Mouse (Mus musculus): ENCODE results near the gene Epha2. TPM values are rescaled to one million over a fixed set of nuclear protein-coding genes. Genes with fewer than 3 reads are reported as not detected.

The Epha2 gene
- polyA plus RNA-seq, 1 experiment from 2014 or later = 1.7 TPM

DNA sequence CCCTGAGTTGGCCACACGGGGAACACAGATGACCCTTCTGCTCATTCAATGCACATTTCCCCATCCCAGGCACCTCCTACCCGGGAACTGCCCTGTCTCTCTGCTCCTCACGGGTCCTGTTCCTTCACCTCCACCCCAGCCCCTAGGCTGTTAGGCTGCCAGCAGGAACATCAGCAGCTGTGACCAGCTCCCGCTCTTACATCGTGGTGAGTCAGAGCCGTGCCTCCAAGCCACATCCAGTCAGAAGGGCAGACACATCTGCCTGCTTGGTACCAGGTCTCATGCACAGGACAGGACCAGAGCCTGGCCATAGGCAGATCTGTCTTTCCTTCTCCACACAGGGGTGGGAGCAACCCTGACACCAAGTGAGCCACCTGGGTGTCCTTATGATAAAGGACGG is 64.8 kb downstream of the Epha2 start:
- Histone ChIP-seq H3K4me3 (replicated peaks; ENCODE audit: low read depth, low read length) (no peak overlapping the region), H3K9me3 (ENCODE audit: control insufficient read depth, low read length) (no peaks in the 10 kb centered on the region), H3K4me2 (ENCODE audit: low read length) (no peak overlapping the region), H3K9ac (replicated peaks; ENCODE audit: low read length) (no peak overlapping the region), H3K27ac (replicated peaks; ENCODE audit: low read depth, low read length) (no peak overlapping the region), H3K36me3 (ENCODE audit: control insufficient read depth, insufficient read depth, low read length) (no peaks in the 10 kb centered on the region), H3K27me3 (ENCODE audit: control insufficient read depth, insufficient read depth, low read length) (peaks cover 7% of the 10 kb centered on the region; the same call in 1 of the 2 replicates), H3K4me1 (ENCODE audit: control insufficient read depth, insufficient read depth, low read length) (no peaks in the 10 kb centered on the region)
- WGBS = 61% methylated on average over 7 of the region's 7 CpGs
- no peak for ATAC-seq (ENCODE audit: low FRiP score, low TSS enrichment)
- DNase-seq = no peak

DNA sequence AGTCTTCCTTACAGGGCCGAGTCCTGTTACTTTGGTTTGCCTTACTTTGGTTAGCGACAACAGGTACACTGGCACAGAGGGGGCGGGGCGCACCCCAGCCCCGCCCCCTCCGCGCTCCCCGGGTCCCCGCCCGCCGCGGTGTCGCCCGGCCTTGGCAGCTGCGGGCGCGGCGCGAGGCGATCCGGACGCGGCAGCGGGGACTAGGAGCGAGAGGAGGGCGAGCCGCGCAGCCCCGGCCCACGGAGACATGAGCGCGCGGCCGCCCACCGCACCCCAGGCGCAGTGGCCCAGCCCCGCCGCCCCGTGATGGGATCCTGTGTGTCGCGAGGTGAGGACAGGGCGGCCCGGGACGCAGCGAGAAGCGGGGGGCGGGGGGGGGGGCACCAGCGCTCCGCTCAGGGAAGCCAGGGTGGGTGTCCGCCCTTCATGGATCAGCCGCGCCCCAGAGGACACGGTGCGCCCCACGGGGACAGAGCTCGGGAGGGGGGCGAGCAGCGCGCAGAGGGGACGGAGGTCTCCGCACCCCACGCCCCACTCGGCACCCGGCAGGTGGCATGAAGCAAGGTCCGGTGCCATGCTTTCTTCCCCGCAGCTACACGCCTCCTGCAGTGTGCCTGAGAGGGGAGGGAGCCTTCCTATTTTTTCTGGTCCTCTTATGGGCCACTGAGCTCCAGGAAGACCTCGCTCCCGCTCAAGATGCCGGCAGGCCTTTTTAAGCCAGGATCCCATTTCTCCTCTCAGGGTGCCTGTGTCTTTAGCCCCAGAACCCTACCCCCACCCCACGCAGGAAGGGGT is 67.2 kb downstream of the Epha2 start, which contains the start of gene Fam131c:
Gene Fam131c (plus strand): TSS at position 224 of the 795 bp plus-strand sequence.
- peak within 1 kb of the TSS; percentile 77 for H3K9ac ChIP-seq (replicated peaks; ENCODE audit: low read length)
- H3K4me1 ChIP-seq (ENCODE audit: control insufficient read depth, insufficient read depth, low read length) = no peaks in the 10 kb centered on the region
- peak within 1 kb of the TSS; percentile 58 for H3K4me3 ChIP-seq (replicated peaks; ENCODE audit: low read depth, low read length)
- H3K36me3 ChIP-seq (ENCODE audit: control insufficient read depth, insufficient read depth, low read length) = no peaks in the 10 kb centered on the region
- no peaks in the 10 kb centered on the region for H3K9me3 ChIP-seq (ENCODE audit: control insufficient read depth, low read length)
- DNase-seq (peak; percentile 79), ATAC-seq (ENCODE audit: low FRiP score, low TSS enrichment) (peak; percentile 49)
- H3K27me3 ChIP-seq (ENCODE audit: control insufficient read depth, insufficient read depth, low read length) = peaks cover 7% of the 10 kb centered on the region; the same call in 1 of the 2 replicates
- peak within 1 kb of the TSS; percentile 96 for H3K4me2 ChIP-seq (ENCODE audit: low read length)
- H3K27ac ChIP-seq (replicated peaks; ENCODE audit: low read depth, low read length) = 0 out of 2 replicates have a peak within 1 kb of the TSS, but pooled peaks have one; percentile 20
- under 1% methylated on average over 56 of the region's 71 CpGs for WGBS

DNA sequence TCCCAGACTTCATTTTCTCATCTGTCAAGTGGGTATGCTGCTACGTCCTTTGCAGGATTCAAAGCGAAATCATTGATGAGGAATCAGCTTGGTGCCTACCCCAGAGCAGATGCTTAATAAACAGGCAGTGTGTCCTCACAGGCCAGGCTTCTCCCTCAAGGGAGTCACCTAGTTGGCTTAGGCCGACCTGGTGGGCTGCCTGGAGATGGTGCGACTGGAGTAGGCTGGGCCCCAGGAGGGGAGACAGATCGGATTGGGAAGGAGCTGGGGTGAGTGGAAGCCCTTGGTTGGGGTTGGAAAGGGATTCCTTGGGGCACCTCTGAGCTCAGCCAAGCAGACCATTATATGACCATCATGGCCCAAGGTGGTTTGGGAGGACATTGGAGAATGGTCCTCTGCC is 71.4 kb downstream of the Epha2 start:
- Histone ChIP-seq H3K9me3 (ENCODE audit: control insufficient read depth, low read length) (no peaks in the 10 kb centered on the region), H3K4me3 (replicated peaks; ENCODE audit: low read depth, low read length) (no peak overlapping the region), H3K27ac (replicated peaks; ENCODE audit: low read depth, low read length) (no peak overlapping the region), H3K36me3 (ENCODE audit: control insufficient read depth, insufficient read depth, low read length) (no peaks in the 10 kb centered on the region), H3K4me1 (ENCODE audit: control insufficient read depth, insufficient read depth, low read length) (no peaks in the 10 kb centered on the region), H3K9ac (replicated peaks; ENCODE audit: low read length) (no peak overlapping the region), H3K4me2 (ENCODE audit: low read length) (no peak overlapping the region), H3K27me3 (ENCODE audit: control insufficient read depth, insufficient read depth, low read length) (no peaks in the 10 kb centered on the region)
- no peak for DNase-seq
- ATAC-seq (ENCODE audit: low FRiP score, low TSS enrichment) = no peak
- WGBS = 90% methylated on average over 5 of the region's 5 CpGs

Small RNA genes within 50 kb of the gene (microRNA-seq; reads per million reads assigned to microRNA genes)
- gene Gm25690 = not detected

Other genes starting within 250 kb of the Epha2 start
- 7.2 and 7.4 TPM in 2 replicates for gene Crocc, start 240.7 kb upstream of the Epha2 start, polyA plus RNA-seq (2014; fragmentation: Nextera tagmentation; extraction: Ambion mirVana)
- 38.4 and 43.3 TPM in 2 replicates for gene Necap2, start 222.9 kb upstream of the Epha2 start, polyA plus RNA-seq (2014; fragmentation: Nextera tagmentation; extraction: Ambion mirVana)
- gene Spata21, start 212.9 kb upstream of the Epha2 start, polyA plus RNA-seq (2014; fragmentation: Nextera tagmentation; extraction: Ambion mirVana) = 0.24 TPM in 1 of 2 replicates, not detected in the other
- 17.1 and 38.5 TPM in 2 replicates for gene Szrd1, start 161.5 kb upstream of the Epha2 start, polyA plus RNA-seq (2014; fragmentation: Nextera tagmentation; extraction: Ambion mirVana)
- 28.6 and 31.9 TPM in 2 replicates for gene Fbxo42, start 153.3 kb upstream of the Epha2 start, polyA plus RNA-seq (2014; fragmentation: Nextera tagmentation; extraction: Ambion mirVana)
- gene Rsg1, start 87.3 kb upstream of the Epha2 start, polyA plus RNA-seq (2014; fragmentation: Nextera tagmentation; extraction: Ambion mirVana) = 5.7 and 7.8 TPM in 2 replicates
- gene Arhgef19, start 61.7 kb upstream of the Epha2 start, polyA plus RNA-seq (2014; fragmentation: Nextera tagmentation; extraction: Ambion mirVana) = 0.84 and 0.89 TPM in 2 replicates
- gene Fam131c, start 67.0 kb downstream of the Epha2 start, polyA plus RNA-seq (2014; fragmentation: Nextera tagmentation; extraction: Ambion mirVana) = 26.7 and 37.2 TPM in 2 replicates
- gene Clcnka, start 97.5 kb downstream of the Epha2 start, polyA plus RNA-seq (2014; fragmentation: Nextera tagmentation; extraction: Ambion mirVana) = 0.11 TPM in 1 of 2 replicates, not detected in the other
- not detected in 2 replicates for gene Clcnkb, start 114.8 kb downstream of the Epha2 start, polyA plus RNA-seq (2014; fragmentation: Nextera tagmentation; extraction: Ambion mirVana)
- not detected in 2 replicates for gene Hspb7, start 119.5 kb downstream of the Epha2 start, polyA plus RNA-seq (2014; fragmentation: Nextera tagmentation; extraction: Ambion mirVana)
- gene Srarp, start 134.9 kb downstream of the Epha2 start, polyA plus RNA-seq (2014; fragmentation: Nextera tagmentation; extraction: Ambion mirVana) = 0.24 and 0.74 TPM in 2 replicates
- 42.0 and 49.2 TPM in 2 replicates for gene Zbtb17, start 143.4 kb downstream of the Epha2 start, polyA plus RNA-seq (2014; fragmentation: Nextera tagmentation; extraction: Ambion mirVana)
- 17.3 and 23.9 TPM in 2 replicates for gene Spen, start 237.4 kb downstream of the Epha2 start, polyA plus RNA-seq (2014; fragmentation: Nextera tagmentation; extraction: Ambion mirVana)

All from midbrain, embryonic 14.5 days (tissue).